Mouse (Mus musculus): ENCODE data around the gene Cables2. TPM values are rescaled to one million over a fixed set of nuclear protein-coding genes. Genes with fewer than 3 reads are reported as not detected.

Cables2 gene
- polyA plus RNA-seq, 1 experiment from 2014 or later, result 9.2 TPM

GRCm38 (mm10) chr2:180216921-180217320, 56.4 kb downstream of the Cables2 start:
- peaks cover 10% of the 10 kb centered on the region; the same call in 1 of the 2 replicates for H3K36me3 ChIP-seq (replicated peaks)
- 70% methylated on average over 5 of the region's 5 CpGs for WGBS
- DNase-seq (ENCODE audit: extremely low spot score, low spot score), result no peak
- no peak overlapping the region for H3K27ac ChIP-seq
- H3K9me3 ChIP-seq, result no peaks in the 10 kb centered on the region
- H3K4me3 ChIP-seq, result no peak overlapping the region
- H3K27me3 ChIP-seq (ENCODE audit: poor library complexity, severe bottlenecking), result no peaks in the 10 kb centered on the region
- peaks cover 53% of the 10 kb centered on the region for H3K4me1 ChIP-seq

- H3K36me3 ChIP-seq (replicated peaks), result peaks cover 13% of the 10 kb centered on the region; the same call in 1 of the 2 replicates
- H3K27me3 ChIP-seq (ENCODE audit: poor library complexity, severe bottlenecking), result no peaks in the 10 kb centered on the region
- H3K27ac ChIP-seq, result peak overlapping the region; percentile 49
- DNase-seq (ENCODE audit: extremely low spot score, low spot score), result no peak
- peaks cover 52% of the 10 kb centered on the region for H3K4me1 ChIP-seq
- WGBS, result 82% methylated on average over 6 of the region's 6 CpGs
- H3K9me3 ChIP-seq, result no peaks in the 10 kb centered on the region
- H3K4me3 ChIP-seq, result no peak overlapping the region
Observed at GRCm38 (mm10) chr2:180215951-180216350, 57.3 kb downstream of the Cables2 start.

- no peak for DNase-seq (ENCODE audit: extremely low spot score, low spot score)
- Histone ChIP-seq H3K27me3 (ENCODE audit: poor library complexity, severe bottlenecking) (no peaks in the 10 kb centered on the region), H3K4me3 (no peak overlapping the region), H3K9me3 (no peaks in the 10 kb centered on the region), H3K4me1 (peaks cover 48% of the 10 kb centered on the region), H3K27ac (peak overlapping the region; percentile 22; the same call in 1 of the 2 replicates), H3K36me3 (replicated peaks) (peaks cover 9% of the 10 kb centered on the region; the same call in 1 of the 2 replicates)
- 83% methylated on average over 8 of the region's 8 CpGs for WGBS
Observed at GRCm38 (mm10) chr2:180215011-180215461, 58.3 kb downstream of the Cables2 start.

GRCm38 (mm10) chr2:180214352-180214978, 58.8 kb downstream of the Cables2 start:
- no peak for DNase-seq (ENCODE audit: extremely low spot score, low spot score)
- Histone ChIP-seq H3K27ac (peak overlapping the region; percentile 67), H3K36me3 (replicated peaks) (peaks cover 9% of the 10 kb centered on the region; the same call in 1 of the 2 replicates), H3K27me3 (ENCODE audit: poor library complexity, severe bottlenecking) (no peaks in the 10 kb centered on the region), H3K9me3 (no peaks in the 10 kb centered on the region), H3K4me1 (peaks cover 42% of the 10 kb centered on the region), H3K4me3 (no peak overlapping the region)
- WGBS, result 92% methylated on average over 4 of the region's 4 CpGs

GRCm38 (mm10) chr2:180212255-180212654, 61.0 kb downstream of the Cables2 start:
- H3K4me3 ChIP-seq, result no peak overlapping the region
- H3K27ac ChIP-seq, result no peak overlapping the region
- 92% methylated on average over 3 of the region's 3 CpGs for WGBS

GRCm38 (mm10) chr2:180208976-180209375, 64.3 kb downstream of the Cables2 start:
- DNase-seq (ENCODE audit: extremely low spot score, low spot score), result no peak
- H3K36me3 ChIP-seq (replicated peaks), result peaks cover 26% of the 10 kb centered on the region
- 75% methylated on average over 1 of the region's 1 CpGs for WGBS
- no peaks in the 10 kb centered on the region for H3K27me3 ChIP-seq (ENCODE audit: poor library complexity, severe bottlenecking)
- peaks cover 3% of the 10 kb centered on the region; the same call in 1 of the 2 replicates for H3K4me1 ChIP-seq
- H3K9me3 ChIP-seq, result no peaks in the 10 kb centered on the region
- no peak overlapping the region for H3K27ac ChIP-seq
- no peak overlapping the region for H3K4me3 ChIP-seq

More at GRCm38 (mm10) chr2:180212255-180212654, 61.0 kb downstream of the Cables2 start:
- Histone ChIP-seq H3K9me3 (no peaks in the 10 kb centered on the region), H3K27me3 (ENCODE audit: poor library complexity, severe bottlenecking) (no peaks in the 10 kb centered on the region), H3K36me3 (replicated peaks) (peaks cover 9% of the 10 kb centered on the region; the same call in 1 of the 2 replicates), H3K4me1 (peaks cover 23% of the 10 kb centered on the region)
- no peak for DNase-seq (ENCODE audit: extremely low spot score, low spot score)

Small RNA genes lying within 50 kb of the gene (microRNA-seq; reads per million reads assigned to microRNA genes)
- 4.8 reads per million, percentile 12 among the genes with 10 or more reads in this experiment for gene Mir3091

Other genes starting within 250 kb of the Cables2 start
- gene Lsm14b, start 248.5 kb downstream of the Cables2 start, polyA plus RNA-seq (2016; fragmentation: Nextera tagmentation; extraction: Ambion mirVana), result 8.5 and 8.9 TPM in 2 replicates
- gene Psma7, start 231.1 kb downstream of the Cables2 start, polyA plus RNA-seq (2016; fragmentation: Nextera tagmentation; extraction: Ambion mirVana), result 856 and 905 TPM in 2 replicates
- 7.0 TPM in 2 replicates for gene Ss18l1, start 231.0 kb downstream of the Cables2 start, polyA plus RNA-seq (2016; fragmentation: Nextera tagmentation; extraction: Ambion mirVana)
- 34.0 and 35.2 TPM in 2 replicates for gene Mtg2, start 202.9 kb downstream of the Cables2 start, polyA plus RNA-seq (2016; fragmentation: Nextera tagmentation; extraction: Ambion mirVana)
- 1.1 and 1.3 TPM in 2 replicates for gene Hrh3, start 169.0 kb downstream of the Cables2 start, polyA plus RNA-seq (2016; fragmentation: Nextera tagmentation; extraction: Ambion mirVana)
- gene Osbpl2, start 154.2 kb downstream of the Cables2 start, polyA plus RNA-seq (2016; fragmentation: Nextera tagmentation; extraction: Ambion mirVana), result 23.9 and 26.2 TPM in 2 replicates
- gene Adrm1, start 102.0 kb downstream of the Cables2 start, polyA plus RNA-seq (2016; fragmentation: Nextera tagmentation; extraction: Ambion mirVana), result 271 and 281 TPM in 2 replicates
- 10.7 and 11.2 TPM in 2 replicates for gene Lama5, start 47.6 kb downstream of the Cables2 start, polyA plus RNA-seq (2016; fragmentation: Nextera tagmentation; extraction: Ambion mirVana)
- gene Rps21, start 16.1 kb downstream of the Cables2 start, polyA plus RNA-seq (2016; fragmentation: Nextera tagmentation; extraction: Ambion mirVana), result 560 and 577 TPM in 2 replicates
- gene Rbbp8nl, start 16.4 kb upstream of the Cables2 start, polyA plus RNA-seq (2016; fragmentation: Nextera tagmentation; extraction: Ambion mirVana), result 0.32 and 0.35 TPM in 2 replicates
- gene Gata5, start 61.2 kb upstream of the Cables2 start, polyA plus RNA-seq (2016; fragmentation: Nextera tagmentation; extraction: Ambion mirVana), result 0.15 TPM in 1 of 2 replicates, not detected in the other
- gene Slco4a1, start 182.7 kb upstream of the Cables2 start, polyA plus RNA-seq (2016; fragmentation: Nextera tagmentation; extraction: Ambion mirVana), result 4.9 and 6.9 TPM in 2 replicates
- gene Ntsr1, start 226.5 kb upstream of the Cables2 start, polyA plus RNA-seq (2016; fragmentation: Nextera tagmentation; extraction: Ambion mirVana), result not detected in 2 replicates